Mouse (Mus musculus): Measurements from ENCODE around the gene Cbl. TPM values are rescaled to one million over a fixed set of nuclear protein-coding genes. Genes with fewer than 3 reads are reported as not detected.

The Cbl gene
- polyA plus RNA-seq, 1 experiment from 2014 or later = 21.9 TPM

GRCm38 (mm10) chr9:44107110-44107509, 126.7 kb downstream of the Cbl start, which contains the start of gene C1qtnf5:
C1qtnf5 (plus strand) TSS chr9:44107245.
- Histone ChIP-seq H3K4me2 (peak within 1 kb of the TSS; percentile 59), H3K9me3 (ENCODE audit: low read depth, low read length) (no peaks in the 10 kb centered on the region), H3K27ac (ENCODE audit: low read depth) (peak within 1 kb of the TSS; percentile 91), H3K27me3 (ENCODE audit: insufficient read depth, low read length) (no peaks in the 10 kb centered on the region), H3K4me1 (ENCODE audit: insufficient read depth) (peaks cover 27% of the 10 kb centered on the region), H3K9ac (peak within 1 kb of the TSS; percentile 20; the same call in 1 of the 2 replicates), H3K4me3 (ENCODE audit: low read depth, low read length) (peak within 1 kb of the TSS; percentile 27), H3K36me3 (ENCODE audit: insufficient read depth) (peaks cover 47% of the 10 kb centered on the region)
- 21% methylated on average over 8 of the region's 8 CpGs for WGBS
- DNase-seq (peak; percentile 95), ATAC-seq (ENCODE audit: insufficient read depth) (peak; percentile 85)
- peak; percentile 15; the same call in 1 of the 2 replicates for TF ChIP-seq CTCF (IDR thresholded peaks at IDR 0.05; ENCODE audit: low read depth)

- peaks cover 47% of the 10 kb centered on the region for H3K36me3 ChIP-seq (ENCODE audit: insufficient read depth)
- H3K9ac ChIP-seq = no peak overlapping the region
- no peak for TF ChIP-seq CTCF (IDR thresholded peaks at IDR 0.05; ENCODE audit: low read depth)
- DNase-seq (no peak), ATAC-seq (ENCODE audit: insufficient read depth) (no peak)
- no peaks in the 10 kb centered on the region for H3K9me3 ChIP-seq (ENCODE audit: low read depth, low read length)
- WGBS = 60% methylated on average over 4 of the region's 4 CpGs
- no peaks in the 10 kb centered on the region for H3K27me3 ChIP-seq (ENCODE audit: insufficient read depth, low read length)
- peak overlapping the region; percentile 59; the same call in 1 of the 2 replicates for H3K4me2 ChIP-seq
- no peak overlapping the region for H3K4me3 ChIP-seq (ENCODE audit: low read depth, low read length)
- H3K27ac ChIP-seq (ENCODE audit: low read depth) = peak overlapping the region; percentile 91
- peaks cover 27% of the 10 kb centered on the region for H3K4me1 ChIP-seq (ENCODE audit: insufficient read depth)
Measured at GRCm38 (mm10) chr9:44106596-44106995, 127.3 kb downstream of the Cbl start.

- no peaks in the 10 kb centered on the region for H3K9me3 ChIP-seq (ENCODE audit: low read depth, low read length)
- H3K4me1 ChIP-seq (ENCODE audit: insufficient read depth) = peaks cover 27% of the 10 kb centered on the region
- TF ChIP-seq CTCF (IDR thresholded peaks at IDR 0.05; ENCODE audit: low read depth) = no peak
- no peak overlapping the region for H3K4me2 ChIP-seq
- no peak overlapping the region for H3K4me3 ChIP-seq (ENCODE audit: low read depth, low read length)
- H3K36me3 ChIP-seq (ENCODE audit: insufficient read depth) = peaks cover 47% of the 10 kb centered on the region
- DNase-seq (no peak), ATAC-seq (ENCODE audit: insufficient read depth) (no peak)
- H3K27ac ChIP-seq (ENCODE audit: low read depth) = 0 out of 2 replicates have a peak overlapping the region, but pooled peaks have one; percentile 91
- no peaks in the 10 kb centered on the region for H3K27me3 ChIP-seq (ENCODE audit: insufficient read depth, low read length)
- H3K9ac ChIP-seq = no peak overlapping the region
- 90% methylated on average over 7 of the region's 7 CpGs for WGBS
Measured at GRCm38 (mm10) chr9:44106182-44106581, 127.7 kb downstream of the Cbl start.

- ATAC-seq (ENCODE audit: insufficient read depth) (no peak), DNase-seq (no peak)
- WGBS = 76% methylated on average over 10 of the region's 10 CpGs
- Histone ChIP-seq H3K27me3 (ENCODE audit: insufficient read depth, low read length) (no peaks in the 10 kb centered on the region), H3K4me3 (ENCODE audit: low read depth, low read length) (no peak overlapping the region), H3K4me2 (no peak overlapping the region), H3K9me3 (ENCODE audit: low read depth, low read length) (no peaks in the 10 kb centered on the region), H3K36me3 (ENCODE audit: insufficient read depth) (peaks cover 47% of the 10 kb centered on the region), H3K27ac (ENCODE audit: low read depth) (no peak overlapping the region), H3K4me1 (ENCODE audit: insufficient read depth) (peaks cover 27% of the 10 kb centered on the region), H3K9ac (no peak overlapping the region)
- no peak for TF ChIP-seq CTCF (IDR thresholded peaks at IDR 0.05; ENCODE audit: low read depth)
Measured at GRCm38 (mm10) chr9:44105781-44106180, 128.1 kb downstream of the Cbl start.

- Histone ChIP-seq H3K9me3 (ENCODE audit: low read depth, low read length) (no peaks in the 10 kb centered on the region), H3K4me2 (no peak overlapping the region), H3K36me3 (ENCODE audit: insufficient read depth) (peaks cover 42% of the 10 kb centered on the region), H3K27me3 (ENCODE audit: insufficient read depth, low read length) (no peaks in the 10 kb centered on the region), H3K27ac (ENCODE audit: low read depth) (no peak overlapping the region), H3K4me1 (ENCODE audit: insufficient read depth) (peaks cover 24% of the 10 kb centered on the region), H3K9ac (no peak overlapping the region), H3K4me3 (ENCODE audit: low read depth, low read length) (no peak overlapping the region)
- ATAC-seq (ENCODE audit: insufficient read depth) (no peak), DNase-seq (no peak)
- no peak for TF ChIP-seq CTCF (IDR thresholded peaks at IDR 0.05; ENCODE audit: low read depth)
- 89% methylated on average over 7 of the region's 7 CpGs for WGBS
Measured at GRCm38 (mm10) chr9:44104881-44105280, 129.0 kb downstream of the Cbl start.

GRCm38 (mm10) chr9:44101490-44101889, 132.4 kb downstream of the Cbl start, which contains the start of gene Mfrp:
Mfrp (plus strand) TSS chr9:44101729.
- ATAC-seq (ENCODE audit: insufficient read depth) (no peak), DNase-seq (no peak)
- no peak within 1 kb of the TSS for H3K4me2 ChIP-seq
- H3K36me3 ChIP-seq (ENCODE audit: insufficient read depth) = peaks cover 19% of the 10 kb centered on the region; the same call in 1 of the 2 replicates
- 61% methylated on average over 9 of the region's 9 CpGs for WGBS
- no peak for TF ChIP-seq CTCF (IDR thresholded peaks at IDR 0.05; ENCODE audit: low read depth)
- no peak within 1 kb of the TSS for H3K27ac ChIP-seq (ENCODE audit: low read depth)
- peaks cover 3% of the 10 kb centered on the region; the same call in 1 of the 2 replicates for H3K4me1 ChIP-seq (ENCODE audit: insufficient read depth)
- H3K4me3 ChIP-seq (ENCODE audit: low read depth, low read length) = no peak within 1 kb of the TSS
- no peaks in the 10 kb centered on the region for H3K9me3 ChIP-seq (ENCODE audit: low read depth, low read length)
- H3K27me3 ChIP-seq (ENCODE audit: insufficient read depth, low read length) = no peaks in the 10 kb centered on the region
- no peak within 1 kb of the TSS for H3K9ac ChIP-seq

- no peak overlapping the region for H3K4me3 ChIP-seq (ENCODE audit: low read depth, low read length)
- H3K27ac ChIP-seq (ENCODE audit: low read depth) = no peak overlapping the region
- no peak for ATAC-seq (ENCODE audit: insufficient read depth)
- no peaks in the 10 kb centered on the region for H3K9me3 ChIP-seq (ENCODE audit: low read depth, low read length)
- TF ChIP-seq CTCF (IDR thresholded peaks at IDR 0.05; ENCODE audit: low read depth) = no peak
- no peaks in the 10 kb centered on the region for H3K4me1 ChIP-seq (ENCODE audit: insufficient read depth)
- no peak overlapping the region for H3K4me2 ChIP-seq
- no peak for DNase-seq
- 0 out of 2 replicates have a peak, but pooled peaks cover 10% of the 10 kb centered on the region for H3K36me3 ChIP-seq (ENCODE audit: insufficient read depth)
- H3K27me3 ChIP-seq (ENCODE audit: insufficient read depth, low read length) = no peaks in the 10 kb centered on the region
- no peak overlapping the region for H3K9ac ChIP-seq
- WGBS = 34% methylated on average over 9 of the region's 9 CpGs
Measured at GRCm38 (mm10) chr9:44096536-44096935, 137.3 kb downstream of the Cbl start.

Measured in lung, embryonic 14.5 days (tissue).